Mouse (Mus musculus): Measurements from ENCODE around the gene Gm3526.
"Not testable (repeated sequence)": the region's sequence is repeated elsewhere in the genome, so short reads cannot be mapped to it uniquely, and the experiment has no call there.

The Gm3526 gene

DNA sequence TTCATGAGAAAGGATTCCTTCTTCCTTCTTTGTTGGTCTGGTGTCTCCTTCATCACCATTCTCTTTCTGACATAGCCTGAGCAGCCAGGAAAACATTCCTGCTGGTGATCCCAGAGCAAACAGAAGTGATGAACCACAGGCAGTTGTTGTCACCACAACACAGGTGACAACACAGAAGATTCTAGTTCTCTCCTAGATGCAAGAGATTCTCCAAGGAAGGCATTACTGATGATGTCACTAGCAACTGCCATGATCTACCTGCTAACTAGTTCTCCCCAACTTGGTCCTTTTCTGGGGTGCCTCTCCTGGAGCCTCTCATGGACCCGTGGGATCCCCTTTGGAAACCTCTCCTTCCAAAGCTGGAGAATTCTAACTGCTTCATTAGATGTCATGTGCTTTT, at the start of gene Gm3526:
TSS of gene Gm3526 (minus strand) at position 101 of the 400 bp plus-strand sequence.
- DNase-seq (ENCODE audit: low spot score), result not testable (repeated sequence)
